Mouse (Mus musculus): ENCODE measurements at regions not wholly inside any gene's neighbourhood (a gene's known extent, or its start where the extent isn't known, plus 50 kb on each side); places are given as distances from the start of the nearest gene placed in this dataset.
"Not testable (repeated sequence)": the region's sequence is repeated elsewhere in the genome, so short reads cannot be mapped to it uniquely, and the experiment has no call there.

DNA sequence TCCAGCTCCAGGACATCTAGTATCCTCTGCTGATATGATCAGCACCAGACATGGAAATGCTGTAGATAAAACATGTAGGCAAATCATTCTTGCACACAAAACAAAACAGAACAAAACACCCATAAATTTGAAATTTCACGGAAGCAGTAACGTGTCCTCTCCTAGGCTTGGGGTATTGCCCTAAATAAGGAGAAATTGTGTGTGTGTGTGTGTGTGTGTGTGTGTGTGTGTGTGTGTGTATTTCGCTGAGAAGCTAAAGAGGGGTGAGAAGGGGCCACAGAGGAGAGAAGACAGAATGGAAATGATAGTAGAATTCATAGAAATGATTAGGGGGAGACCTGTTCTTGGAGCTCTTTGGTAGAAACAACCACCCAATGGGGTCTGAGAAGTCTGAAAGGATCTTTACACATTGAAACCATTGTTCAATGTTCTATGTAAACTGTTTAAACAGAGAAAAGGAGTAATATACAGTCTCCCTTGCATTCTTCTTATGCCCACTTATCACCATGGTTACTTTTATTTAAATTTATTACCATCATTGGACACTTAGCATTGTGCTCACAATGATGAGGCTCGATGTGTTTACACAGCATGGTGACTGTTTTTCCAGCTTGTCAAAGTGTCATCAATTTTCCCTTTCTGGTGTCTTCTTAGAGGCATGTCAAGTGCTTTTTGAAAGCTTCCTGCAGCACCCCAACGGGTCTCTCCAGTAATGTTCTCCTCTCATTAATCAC lies 317.3 kb upstream of the 4933412E24Rik start:
- no peak for DNase-seq

DNA sequence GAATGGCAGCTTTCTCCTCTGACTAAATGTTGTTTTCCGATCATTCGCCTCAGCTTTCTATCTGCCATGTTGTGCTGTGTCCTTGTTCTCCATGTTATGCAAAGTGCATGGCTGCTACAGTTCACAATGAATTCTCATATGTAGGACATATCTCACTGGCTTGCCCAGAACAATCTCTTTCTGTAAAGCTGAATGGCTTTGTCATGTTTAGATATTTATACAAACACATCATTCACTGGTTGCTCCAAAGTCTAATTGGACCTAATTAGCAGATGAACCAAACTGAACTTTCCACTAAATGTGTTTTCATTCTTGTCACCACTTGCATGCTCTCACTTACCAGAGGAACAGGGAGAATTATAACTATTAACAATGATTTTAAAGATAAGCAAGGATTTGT lies 301.2 kb upstream of the 4933412E24Rik start:
- DNase-seq: no peak

DNA sequence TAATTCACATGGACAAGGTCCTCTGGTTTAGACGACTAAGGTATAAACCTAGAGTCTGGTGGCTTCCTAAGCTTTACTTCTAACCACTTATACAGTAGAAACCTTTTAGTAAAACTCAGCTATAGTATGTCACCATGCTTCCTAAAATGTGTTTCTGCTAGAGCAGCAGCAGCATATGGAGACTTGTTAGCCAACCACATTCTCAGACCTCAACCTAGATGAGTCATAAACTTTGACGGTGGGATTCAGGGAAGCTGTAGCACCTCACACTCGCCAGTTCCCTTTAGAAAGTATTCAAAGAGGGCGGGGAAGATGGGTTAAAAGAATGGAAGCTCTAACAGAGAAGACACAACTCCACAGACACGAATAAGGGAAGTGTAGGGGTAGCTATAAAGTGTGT lies 298.8 kb upstream of the 4933412E24Rik start:
- no peak for DNase-seq

DNA sequence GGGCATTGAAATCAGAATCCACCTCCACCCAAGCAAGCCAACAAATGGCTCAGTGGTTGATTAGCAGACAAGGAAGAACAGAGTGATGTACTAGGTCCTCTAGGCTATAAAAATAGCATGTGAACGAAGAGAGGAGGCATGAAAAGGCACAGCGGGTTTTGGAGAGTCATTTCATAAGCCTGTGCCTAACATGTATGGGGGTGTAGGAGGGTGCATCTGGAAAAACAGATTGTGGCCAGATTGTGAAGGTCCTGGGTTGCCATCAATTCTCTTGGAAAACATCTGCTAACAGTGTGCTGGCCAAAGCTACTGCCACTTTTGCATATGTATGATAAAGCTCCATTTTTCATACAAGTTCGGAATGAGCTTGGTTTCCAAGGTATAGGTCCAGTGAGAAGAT lies 293.5 kb upstream of the 4933412E24Rik start:
- peak; percentile 49 for DNase-seq

DNA sequence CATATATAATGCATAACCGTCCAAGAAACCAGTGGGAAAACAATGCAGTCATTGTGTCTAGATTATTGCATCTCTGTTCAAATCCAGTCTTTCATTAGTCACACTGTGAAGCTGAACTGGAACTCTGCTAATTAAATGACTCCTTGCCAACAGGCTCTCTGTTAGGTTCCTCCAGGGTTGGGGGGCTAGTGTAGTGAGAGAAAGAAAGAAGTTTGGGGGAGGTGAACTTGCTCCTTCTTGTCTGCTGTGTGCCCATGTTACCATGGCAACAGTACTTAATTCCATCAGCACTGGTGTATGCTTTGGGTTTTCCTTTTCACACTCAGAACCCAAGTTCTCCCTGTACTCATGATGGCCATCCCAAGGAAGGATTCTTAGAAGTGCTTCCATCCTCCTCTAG lies 292.6 kb upstream of the 4933412E24Rik start:
- no peak for DNase-seq

DNA sequence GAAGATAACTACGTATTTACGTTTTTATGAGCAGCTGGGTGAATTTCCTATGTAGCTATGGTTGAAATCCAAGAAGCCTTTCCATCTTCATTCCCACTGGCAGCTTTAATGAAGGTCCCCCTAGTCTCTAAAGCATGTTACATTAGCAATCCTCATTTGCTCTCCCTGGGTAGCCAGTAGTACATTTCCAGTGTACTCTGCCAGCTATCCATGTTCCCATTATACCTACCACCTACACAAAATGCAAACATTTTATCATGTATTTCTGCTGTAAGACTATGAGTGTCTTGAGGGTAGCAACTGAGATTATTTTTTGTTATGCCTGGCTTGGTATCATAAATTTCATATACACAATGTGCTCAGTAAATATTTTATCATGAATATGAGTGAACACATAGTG lies 291.7 kb upstream of the 4933412E24Rik start:
- DNase-seq: no peak

DNA sequence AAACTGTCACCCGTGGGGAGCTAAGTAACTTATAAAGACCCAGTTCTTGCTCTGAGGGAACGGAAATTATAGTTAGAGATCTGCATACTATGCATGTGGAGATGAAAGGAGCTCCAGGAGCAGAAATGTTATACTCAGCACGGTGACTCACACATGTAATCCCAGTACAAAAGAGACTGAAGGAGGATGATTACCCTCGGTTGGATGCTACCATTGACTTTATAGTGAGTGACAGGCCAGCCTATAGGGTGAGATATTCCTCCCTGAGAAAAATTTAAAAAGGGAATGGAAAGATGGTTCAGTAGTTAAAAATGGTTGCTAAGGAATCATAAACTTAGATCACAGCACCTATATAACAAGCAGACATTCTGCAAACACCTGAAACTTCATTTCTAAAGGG lies 287.1 kb upstream of the 4933412E24Rik start:
- DNase-seq: no peak

DNA sequence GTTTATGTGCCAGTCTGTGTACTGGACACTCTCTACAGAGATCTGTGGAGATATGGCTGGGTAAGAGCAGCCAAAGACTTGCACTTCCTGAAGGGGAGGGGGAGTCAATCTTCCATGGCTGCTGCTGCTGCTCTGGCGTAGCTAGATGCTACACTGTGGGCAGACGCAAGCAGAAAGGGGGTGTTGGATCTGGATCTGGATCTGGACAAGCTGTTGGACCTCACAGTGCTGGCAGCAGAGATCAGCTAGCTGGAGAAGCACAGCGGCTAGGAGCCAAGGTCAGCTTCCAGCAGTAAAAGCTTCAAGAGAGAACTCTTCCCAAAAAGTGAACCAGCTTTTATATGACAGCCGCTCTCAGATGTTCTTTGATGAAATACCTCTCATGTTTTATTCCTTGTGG lies 285.5 kb upstream of the 4933412E24Rik start:
- no peak for DNase-seq

DNA sequence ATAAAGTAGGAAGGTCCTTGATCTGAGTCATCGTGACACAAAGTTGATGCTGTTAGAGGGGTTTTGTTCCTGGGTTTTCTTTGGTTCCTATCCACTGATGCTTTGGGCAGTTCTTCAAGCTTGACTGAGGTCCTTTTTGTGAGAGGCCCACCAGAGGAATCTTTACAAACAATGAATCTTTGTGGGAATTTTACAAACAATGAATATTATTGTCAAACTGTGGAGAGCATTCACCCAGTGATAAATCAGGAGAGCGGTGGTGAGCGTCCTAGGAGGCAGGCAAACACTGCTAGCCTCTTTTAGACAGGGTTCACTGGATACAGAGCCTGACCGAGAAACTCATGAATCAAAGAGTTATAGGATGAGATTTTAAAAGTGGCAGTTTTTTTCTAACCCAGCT lies 268.9 kb upstream of the 4933412E24Rik start:
- DNase-seq: no peak

DNA sequence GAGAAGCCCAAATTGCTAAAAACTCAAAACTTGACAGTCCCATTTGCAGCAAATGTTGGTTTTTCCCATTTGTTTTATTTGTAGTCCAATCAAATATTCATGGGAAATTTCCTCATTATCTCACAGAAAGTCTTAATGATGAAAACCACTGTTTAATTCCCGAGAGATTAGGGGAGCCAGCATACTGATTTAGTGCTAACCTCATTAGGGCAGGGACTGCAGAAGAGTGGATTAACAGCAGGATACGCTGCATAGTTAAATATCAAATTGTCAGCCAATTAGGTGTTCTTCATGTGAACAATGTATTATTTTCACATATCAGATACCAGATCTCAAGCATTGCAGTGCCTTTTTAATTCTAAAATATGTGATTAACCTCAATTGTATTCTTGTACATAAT lies 264.0 kb upstream of the 4933412E24Rik start:
- DNase-seq: no peak

DNA sequence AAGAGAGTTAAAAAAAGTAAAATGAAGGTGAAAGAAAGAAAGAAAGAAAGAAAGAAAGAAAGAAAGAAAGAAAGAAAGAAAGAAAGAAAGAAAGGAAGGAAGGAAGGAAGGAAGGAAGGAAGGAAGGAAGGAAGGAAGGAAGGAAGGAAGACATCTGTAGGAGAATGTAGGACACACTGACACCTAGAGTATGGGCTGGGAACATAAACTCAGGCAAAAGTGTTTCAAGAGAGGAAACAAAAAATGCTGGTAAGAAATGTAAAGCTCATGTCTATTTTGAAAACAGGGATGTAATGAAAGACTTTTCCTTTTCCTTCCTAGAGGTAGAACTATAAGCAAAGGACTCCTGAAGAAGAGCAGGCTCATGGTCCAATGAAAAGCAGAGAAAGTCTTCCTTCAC lies 237.2 kb upstream of the 4933412E24Rik start:
- DNase-seq: not testable (repeated sequence)

DNA sequence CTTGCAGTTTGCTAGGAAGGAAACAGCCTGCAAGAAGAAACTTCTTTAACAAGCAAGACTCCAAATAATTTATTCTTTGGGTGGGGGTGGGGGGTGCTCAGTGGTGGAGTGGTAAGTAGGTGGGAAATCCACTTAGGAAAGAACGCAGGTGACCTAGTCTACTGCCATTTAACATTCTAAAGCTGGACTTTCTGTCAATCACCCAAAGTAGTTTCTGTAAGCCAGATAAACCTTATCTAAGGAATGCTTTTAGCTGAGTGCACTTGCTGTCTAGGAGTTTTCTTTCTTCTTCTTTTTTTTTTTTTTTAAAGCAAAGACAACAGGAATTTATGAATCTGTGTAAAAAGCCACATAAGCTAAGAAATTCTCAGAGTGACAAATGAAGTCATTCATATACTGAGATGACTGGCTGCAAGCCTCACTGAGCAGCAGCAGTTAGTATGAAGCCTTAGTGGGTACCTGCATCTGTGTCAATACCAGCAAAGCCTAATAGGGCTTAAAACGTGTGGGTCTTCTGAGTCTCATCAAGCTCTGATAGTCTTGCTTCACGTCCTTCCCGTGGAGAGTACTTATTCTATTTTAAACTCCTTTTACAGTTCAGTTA lies 210.0 kb upstream of the 4933412E24Rik start:
- no peak for DNase-seq

DNA sequence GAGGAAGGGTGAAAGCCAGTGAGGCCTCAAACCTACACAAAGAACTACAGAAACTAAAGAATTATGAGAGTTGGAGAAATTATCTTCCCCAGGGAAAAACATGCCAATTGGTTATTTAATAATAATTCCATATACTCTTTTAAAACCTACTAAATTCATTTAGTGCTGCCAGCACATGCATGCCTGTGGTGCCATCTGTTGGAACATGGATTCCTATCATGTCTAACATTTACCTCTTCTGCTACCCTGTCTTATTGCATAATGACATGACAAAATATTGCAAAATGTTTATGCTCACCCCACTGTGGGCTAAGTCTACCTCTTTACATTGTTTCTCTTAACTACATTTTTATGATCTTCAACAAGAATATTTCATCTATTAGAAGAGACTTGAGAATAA lies 178.7 kb upstream of the 4933412E24Rik start:
- DNase-seq: no peak

DNA sequence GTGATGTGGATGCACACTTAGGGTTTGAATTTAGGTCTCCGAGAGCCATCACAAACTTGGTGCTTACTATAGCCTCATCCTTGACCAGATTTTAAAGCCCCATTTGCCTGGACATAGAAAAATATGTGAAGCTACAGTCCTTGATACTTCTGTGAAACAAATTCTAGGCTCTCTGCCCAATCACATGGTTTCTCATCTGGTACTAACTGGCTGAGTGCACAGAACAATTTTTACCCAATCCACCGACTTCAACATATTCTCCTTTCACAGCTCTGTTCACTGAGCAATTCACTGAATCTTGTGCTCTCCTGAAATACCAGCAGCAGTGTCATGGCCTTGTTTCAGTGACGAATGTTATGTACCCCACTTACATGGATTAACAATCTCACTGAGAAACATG lies 176.7 kb upstream of the 4933412E24Rik start:
- DNase-seq: no peak

DNA sequence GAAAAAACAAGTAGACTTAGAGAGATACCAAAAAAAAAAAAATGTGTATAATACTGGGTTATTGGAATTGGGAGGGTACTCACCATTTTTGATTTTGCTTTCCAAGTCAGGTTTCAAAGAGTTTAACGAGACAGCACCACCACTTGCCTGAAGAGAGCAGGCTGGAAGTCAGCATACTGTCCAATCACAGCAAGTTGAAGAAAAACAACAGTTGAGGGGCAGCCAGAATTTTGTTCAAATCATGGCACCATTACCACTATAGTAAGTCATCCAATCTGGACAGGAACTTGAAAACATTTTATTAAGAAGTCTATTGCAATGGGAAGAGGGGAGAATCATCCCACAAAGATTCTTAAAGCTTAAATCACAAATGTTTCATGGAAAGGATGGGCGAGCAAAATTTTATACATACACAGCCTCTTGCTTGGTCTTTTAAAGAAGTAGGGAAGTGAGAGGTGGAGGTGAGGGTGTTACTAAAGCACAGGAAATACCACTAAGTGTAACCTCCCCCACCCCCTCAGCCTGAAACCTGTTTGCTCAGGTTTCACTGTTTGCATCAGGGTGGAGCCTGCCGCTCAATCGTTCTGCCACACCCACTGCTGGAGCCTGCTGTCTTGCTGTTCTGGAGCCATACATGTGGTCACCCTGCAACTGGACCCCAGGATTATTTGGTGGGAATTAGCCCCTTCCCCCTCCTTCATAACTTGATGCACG lies 170.7 kb upstream of the 4933412E24Rik start:
- DNase-seq: no peak

DNA sequence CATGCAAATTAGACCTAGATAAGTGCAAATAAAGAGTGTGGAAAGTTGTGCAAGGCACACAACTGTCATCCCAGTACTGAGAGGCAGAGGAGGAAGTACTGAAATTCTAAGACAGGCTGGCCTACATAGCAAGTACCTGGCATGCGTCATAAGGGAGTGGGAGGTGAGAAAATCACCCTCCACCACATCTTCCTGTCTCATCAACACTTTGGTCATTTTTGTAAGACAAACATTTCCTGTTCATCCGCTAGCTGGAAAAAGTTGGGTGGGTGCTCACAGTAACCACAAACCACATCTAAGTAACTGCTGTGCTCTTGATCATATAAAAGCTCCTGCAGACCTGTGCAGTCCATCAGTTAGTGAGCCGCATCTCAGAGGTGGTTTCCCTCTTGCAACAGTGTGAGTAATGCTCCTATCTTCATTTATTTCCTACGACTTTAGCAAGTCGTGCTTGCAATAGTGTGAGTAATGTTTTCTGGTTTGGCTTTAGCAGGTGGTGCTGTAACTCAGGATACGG lies 125.2 kb upstream of the 4933412E24Rik start:
- DNase-seq: peak; percentile 13

DNA sequence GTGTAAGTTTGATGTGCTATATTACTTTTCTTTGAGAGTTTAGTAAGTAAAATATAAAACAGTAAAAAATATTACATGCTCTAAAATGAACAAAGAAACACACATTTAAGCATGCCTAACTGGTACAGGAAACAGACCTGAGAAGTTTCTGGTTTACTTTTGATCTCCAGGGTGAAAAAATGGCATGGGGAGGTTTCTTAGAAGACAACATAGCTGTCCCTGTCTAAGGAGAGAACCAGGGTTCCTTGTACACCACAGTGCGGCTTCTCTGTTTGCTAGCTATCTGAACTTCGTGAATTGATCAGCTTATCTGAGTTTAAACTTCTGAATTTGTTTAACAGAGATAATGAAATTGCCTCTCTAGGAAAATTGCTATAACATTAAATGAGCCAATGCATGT lies 120.3 kb upstream of the 4933412E24Rik start:
- DNase-seq: no peak

DNA sequence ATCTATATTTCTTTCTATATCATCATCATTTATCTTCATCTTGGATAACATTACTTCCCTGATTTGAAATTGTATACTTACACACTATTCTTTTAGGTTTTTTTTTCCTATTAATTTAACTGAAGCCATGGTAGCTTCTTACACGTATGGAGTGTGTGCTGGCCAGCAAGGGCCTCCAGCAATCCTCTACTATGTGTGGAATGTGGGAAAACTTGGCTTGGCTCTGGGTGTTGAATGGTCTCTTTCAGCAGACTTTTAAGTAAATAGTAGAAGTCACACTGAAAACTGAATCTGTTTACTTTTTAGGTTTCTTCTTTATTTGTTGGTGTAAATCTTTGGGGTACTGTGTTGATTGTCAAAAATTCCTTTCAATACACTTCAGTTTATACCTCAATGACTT lies 118.1 kb upstream of the 4933412E24Rik start:
- no peak for DNase-seq

DNA sequence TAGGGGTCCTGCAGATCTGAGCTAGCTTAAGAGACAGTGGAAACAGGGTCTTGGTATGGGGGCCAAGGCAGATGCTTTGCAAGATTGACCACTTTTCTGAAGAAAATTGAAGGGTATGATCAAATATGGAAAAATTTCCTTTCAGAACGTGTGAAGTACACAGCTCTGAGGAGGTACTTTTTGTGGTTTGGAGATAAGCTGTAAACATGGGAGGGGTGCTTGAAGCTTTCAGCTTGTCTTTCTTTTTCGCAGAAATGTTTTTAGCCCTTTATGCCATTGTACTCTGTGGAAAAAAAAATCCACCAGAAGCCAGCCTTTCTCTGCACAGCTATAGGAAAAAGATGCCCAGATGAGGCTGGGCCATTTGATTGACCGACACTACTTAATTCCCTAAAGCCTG lies 116.3 kb upstream of the 4933412E24Rik start:
- no peak for DNase-seq

DNA sequence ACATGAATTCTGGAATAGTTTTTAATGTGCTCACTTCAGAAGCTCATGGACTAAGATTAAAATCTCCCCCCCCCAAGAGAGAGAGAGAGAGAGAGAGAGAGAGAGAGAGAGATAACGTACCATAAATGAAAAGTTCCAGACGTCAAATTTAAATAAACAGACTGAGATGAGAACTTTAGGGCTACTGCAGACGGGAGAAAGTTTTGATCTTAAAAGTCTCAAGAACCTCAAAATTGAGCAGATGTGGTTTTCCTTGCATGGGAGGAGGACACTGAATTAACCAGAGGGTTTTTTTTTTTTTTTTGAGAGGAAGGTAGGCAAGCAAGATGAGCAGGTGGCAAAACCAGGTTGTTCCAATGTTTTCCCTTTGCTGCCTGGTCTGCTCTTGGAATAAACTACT lies 108.0 kb upstream of the 4933412E24Rik start:
- DNase-seq: no peak

DNA sequence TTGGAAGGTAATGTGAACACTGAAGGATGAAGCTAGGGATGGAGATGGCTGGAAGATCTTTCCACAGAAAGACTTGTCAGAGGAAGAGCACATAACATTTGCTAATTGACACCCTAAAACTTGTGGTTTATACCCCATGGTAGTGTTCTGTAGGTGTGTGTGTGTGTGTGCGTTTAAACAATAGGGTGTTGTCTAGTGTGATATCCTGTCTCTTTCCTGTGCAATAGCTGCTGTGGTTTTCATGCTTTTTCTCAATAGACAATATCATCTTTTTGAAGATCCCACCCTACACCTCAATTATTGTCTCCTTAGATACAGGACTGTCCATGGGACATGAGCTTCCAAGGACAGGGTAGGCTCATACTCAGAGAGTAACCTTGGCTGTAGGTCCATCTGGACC lies 103.5 kb upstream of the 4933412E24Rik start:
- no peak for DNase-seq

DNA sequence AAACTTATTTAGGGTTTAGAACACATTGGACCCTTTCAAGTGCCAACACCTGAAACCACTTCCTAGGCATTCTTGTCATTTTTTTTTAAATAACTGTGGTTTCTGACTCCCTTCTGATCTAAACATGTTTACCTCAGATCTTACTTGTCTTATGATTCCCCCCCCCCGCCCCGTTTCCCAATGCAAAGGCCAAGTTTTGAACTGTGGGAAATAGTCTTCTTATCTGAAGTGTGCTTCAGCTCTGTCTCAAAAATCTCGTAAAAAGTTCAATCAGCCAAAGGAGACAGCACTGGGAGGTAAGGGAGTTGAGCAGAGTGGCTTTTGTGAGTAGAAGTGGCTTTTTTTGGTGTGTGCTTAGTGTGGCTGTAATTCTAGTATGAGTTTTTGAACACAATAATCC lies 95.5 kb upstream of the 4933412E24Rik start:
- DNase-seq: no peak

DNA sequence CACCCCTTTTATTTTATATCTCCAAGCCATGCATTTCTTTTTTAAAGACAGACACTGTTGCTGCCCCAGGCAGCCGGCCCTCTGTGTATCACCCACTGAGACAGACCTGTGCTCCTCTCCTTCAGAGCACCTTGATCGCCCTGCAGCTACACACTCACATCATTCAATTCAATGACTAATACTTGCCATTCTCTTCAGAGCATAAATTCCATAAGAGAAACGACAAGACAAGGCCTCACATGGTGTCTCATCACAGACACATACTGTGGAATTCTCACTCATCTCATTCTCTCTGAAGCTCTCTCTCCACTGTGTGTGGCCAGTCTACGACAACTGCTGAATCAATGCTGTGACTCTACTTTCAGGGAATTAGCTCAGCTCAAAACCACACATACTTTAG lies 94.6 kb upstream of the 4933412E24Rik start:
- DNase-seq: no peak

DNA sequence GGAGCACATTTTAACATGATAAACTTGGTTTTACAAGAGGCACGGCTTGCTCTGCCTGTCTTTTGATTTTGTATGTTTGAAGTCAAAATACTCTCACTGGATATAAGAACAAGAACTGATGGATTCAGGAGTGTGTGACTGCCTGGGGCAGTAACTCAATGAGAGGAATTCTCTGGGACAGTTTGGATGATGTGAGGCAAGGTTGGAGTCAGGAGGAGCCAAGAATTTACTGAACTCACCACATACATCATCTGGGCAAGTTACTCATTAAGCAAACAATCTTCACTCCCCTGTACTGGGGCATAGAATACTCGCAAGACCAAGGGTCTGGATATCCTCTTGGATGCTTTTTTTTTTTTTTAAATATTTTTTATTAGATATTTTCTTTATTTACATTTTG lies 87.7 kb upstream of the 4933412E24Rik start:
- no peak for DNase-seq

Measured in right cerebral cortex, postnatal 25 days (tissue).